Mouse (Mus musculus) spleen, postnatal 4 days (tissue): Measurements from ENCODE around the gene Ssr2.

Source experiments
- DNase-seq, 2 experiments: peaks; one replicate each; pipeline ENCODE4 v3.0.0; 2022; ENCODE audit warnings: low spot score in 2 of 2

Gene Ssr2

DNA sequence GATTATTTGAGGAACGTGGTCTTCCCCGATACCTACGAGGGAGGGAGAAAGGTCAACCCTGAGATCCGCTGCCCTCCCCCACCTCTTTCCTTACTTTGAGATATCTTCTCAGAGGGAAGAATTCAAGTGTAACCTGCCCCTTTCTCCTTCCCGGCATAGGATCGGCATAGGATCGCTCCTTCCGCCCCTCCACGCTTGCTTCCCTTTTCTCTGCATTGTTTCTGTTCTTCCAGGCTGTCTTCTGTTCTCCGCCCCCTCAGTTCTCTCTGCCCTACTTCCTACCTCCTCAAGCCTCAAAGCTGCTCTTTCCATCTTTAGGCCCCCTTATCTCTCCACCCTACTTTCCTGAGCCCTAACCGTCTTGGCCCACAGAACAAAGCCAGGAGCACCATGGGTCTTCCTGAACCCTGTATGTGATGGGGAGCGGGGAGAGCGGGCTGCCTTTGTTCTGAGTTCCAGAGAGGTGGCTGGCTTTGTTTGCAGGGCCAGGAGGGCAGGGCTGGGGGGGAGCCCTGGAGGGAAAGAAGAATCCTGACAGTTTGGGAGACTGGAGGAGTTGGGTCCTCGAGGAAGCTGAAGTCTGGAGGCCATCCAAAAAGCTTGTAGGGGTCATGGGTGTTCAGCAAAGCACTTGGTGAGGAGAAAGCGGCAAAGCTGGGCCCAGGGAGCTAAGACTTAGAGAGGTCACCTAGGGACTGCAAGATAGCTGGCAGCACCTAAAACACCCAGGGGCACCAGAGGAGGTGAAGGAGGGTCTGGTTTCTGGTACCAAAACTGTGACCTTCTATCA is 47.9 kb downstream of the Ssr2 start:
- DNase-seq, result no peak

DNA sequence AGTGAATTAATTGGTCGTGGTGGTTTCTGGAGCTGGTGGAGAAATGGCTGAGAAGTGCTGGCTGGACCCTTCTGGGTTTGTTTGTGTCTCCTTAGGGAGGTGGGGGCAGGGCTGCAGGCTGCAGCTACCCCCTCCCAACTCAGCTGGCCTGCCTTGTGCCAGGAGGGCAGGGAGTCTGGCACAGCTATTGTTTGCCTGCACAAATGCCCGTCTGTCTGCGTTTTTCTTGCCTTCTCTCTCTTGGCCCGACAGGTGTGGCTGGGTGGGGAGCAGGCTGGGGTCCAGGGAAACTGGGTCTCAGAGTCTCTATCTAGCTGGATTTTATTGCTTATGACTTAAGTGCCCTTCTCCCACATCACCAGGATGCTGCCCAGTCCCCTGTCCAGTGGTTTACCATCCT is 48.6 kb downstream of the Ssr2 start:
- no peak for DNase-seq

DNA sequence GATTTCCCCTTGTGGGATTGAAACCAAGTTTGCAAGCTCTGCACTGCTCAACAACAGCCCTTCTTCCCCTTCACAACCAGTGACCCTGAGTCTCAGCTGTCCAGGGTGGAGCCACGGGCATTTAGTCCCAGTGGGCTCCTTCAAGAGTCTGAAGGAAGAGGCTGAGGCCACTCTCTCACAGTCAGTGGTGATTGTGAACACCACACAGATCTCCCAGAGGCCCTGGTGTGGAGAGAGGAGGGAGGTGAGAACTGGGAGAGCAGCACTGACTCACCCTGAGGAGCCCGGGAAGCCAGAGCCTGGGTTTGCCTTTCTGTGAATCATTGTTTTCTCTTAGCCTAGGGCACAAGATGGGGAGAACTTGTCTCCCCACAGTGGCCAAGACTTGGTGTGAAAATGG is 49.3 kb downstream of the Ssr2 start:
- DNase-seq, result no peak

DNA sequence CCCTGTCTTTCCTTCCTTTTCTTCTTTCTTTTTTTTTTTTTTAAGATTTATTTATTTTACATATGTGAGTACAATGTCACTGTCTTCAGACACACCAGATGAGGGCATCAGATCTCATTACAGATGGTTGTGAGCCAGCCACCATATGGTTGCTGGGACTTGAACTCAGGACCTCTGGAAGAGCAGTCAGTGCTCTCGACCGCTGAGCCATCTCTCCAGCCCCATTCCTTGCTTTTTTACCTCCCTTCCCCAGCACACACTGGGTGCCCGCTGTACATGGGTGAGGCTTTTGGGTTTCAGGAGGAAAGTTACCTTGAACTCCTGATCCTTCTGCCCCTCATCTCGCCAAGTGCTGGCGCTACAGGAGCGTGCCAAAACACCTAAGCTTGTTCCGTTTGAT is 49.9 kb downstream of the Ssr2 start:
- no peak for DNase-seq

DNA sequence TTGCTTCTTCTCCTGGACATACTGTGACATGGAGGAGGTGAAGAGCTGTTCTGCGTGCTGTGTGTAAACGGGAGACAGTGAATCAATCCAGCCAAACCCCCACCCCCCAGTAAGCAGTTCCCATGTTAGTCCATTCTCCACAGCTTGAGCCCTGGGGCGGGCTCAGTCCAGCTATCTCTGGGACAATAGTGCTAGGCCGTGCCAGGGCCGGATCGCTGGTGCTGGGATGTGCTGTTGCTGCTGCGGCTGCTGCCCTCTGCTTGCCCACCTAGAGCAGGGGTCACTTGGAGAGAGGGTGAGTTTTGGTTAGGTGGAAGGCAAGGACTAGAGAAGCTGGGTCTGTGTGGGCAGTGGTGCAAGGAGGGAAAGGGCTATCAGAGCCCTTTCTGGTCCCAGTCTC is 50.6 kb downstream of the Ssr2 start:
- no peak for DNase-seq

DNA sequence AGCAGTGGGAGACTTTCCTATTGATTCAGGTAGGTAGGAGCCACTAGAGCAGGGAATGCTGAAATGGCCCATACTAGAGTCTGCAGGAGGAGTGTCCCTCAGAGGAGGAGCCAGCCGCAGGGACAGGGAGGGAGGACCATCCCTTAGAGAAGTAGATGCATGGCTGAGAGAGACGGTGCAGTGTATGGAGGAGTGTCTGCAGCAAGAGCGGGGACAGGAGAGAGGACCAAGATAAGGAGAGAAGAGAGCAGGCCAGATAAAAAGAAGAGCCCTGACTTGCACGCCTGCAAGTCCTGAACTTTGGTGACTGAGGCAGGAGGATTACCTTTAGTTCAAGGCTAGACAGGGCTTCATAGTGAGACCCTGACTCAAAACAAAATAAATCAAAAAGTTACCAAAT is 51.4 kb downstream of the Ssr2 start:
- DNase-seq, result peak in 1 of 2 experiments; percentile 62

DNA sequence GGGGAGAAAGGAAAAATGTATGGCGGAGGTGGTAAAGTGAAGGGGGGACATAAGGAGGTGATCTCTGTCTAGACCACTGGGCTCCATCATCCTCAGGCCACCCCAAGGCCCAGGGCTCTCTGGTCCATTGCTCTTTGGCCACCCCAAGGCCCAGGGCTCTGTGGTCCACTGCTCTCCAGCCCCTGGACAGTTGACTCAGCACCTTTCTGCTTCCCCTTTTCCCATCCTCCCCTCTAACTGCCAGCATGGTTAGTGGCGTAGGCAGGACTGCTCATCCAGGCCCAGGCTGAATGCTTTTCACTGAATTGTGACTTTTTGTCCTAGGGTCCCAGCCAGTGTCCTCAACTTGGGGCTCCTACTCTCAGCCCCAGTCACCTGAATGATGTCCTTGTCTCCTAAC is 51.9 kb downstream of the Ssr2 start:
- DNase-seq, result peak in 1 of 2 experiments; percentile 61

DNA sequence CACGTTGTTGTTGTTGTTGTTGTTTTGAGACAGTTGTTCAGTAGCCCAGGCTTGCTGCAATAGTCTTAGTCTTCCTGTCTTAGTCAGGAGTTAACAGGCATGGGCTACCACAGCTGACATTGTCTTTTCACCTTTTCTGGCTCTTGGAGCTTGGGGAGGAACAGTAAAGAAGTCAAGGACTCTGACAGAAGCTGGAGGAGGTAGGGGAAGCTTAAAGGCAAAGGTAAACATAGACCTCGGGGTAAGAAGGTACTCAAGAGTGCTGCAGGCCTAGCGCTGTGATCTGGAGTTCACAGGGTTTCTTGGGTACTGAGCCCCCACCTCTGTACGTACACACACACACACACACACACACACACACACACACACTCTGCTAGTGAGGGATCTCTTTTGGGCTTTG is 53.1 kb downstream of the Ssr2 start:
- no peak for DNase-seq

DNA sequence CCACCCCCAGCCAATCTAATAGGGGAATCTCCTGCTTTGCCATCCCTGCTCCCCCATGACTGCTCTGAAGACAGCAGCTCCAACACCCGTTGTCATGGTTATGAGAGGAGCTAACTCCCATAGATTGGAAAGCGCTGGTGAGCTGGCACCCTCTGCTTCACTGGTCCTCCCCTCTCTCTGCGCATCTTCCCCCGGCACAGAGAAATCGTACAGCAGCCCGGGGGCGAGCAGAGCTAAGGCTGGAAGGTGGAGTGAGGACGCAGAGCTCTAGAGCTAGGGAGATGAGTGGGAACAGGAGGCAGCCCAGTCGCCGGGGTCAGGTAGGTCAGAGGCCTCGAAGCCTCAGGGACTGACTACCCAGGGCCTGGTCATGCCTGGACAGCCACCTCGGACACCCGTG is 53.6 kb downstream of the Ssr2 start:
- no peak for DNase-seq

DNA sequence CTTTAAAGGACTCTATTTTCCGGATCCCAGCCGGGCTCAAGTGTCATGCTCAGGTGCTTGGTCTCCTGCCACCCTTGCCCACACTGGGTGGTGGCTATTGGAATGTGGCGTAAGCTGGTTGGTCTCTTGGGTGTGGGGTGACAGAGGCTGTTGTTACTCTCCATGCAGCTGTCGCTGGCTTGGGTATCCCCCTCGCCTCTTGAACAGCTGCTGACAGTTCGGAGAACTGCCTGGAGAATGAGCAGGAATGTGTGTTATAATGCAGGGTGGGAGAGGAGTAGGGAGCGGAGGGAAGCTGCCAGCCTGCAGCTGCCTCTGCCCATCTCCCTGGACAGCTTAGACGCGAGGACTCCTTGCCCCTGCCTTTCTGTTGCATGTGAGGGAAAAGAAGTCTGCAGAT is 54.3 kb downstream of the Ssr2 start:
- no peak for DNase-seq

DNA sequence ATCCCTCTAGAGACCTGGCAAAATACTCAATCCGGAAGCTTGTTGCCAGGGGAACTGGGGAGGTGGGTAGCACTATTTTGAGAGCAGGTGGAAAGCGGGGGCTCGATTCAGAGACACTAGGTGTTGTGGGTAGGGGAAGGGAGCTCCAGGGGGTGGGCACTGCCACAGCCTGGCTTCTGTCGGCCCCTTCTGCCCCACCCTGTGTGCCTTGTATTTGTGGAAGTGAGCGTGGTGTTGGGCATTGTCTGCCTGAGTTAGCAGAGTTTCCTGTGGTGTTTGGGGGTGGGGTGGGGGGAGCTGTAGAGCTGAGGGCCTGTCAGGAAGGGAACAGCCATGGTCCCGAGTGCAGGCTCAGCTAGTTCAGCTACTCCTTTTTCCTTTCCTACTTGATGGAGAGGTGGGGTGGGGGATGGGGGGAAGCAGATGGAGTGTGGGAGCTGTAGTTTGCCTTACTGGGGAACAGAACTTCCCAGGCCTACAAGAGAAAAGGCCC is 55.2 kb downstream of the Ssr2 start:
- DNase-seq, result no peak

DNA sequence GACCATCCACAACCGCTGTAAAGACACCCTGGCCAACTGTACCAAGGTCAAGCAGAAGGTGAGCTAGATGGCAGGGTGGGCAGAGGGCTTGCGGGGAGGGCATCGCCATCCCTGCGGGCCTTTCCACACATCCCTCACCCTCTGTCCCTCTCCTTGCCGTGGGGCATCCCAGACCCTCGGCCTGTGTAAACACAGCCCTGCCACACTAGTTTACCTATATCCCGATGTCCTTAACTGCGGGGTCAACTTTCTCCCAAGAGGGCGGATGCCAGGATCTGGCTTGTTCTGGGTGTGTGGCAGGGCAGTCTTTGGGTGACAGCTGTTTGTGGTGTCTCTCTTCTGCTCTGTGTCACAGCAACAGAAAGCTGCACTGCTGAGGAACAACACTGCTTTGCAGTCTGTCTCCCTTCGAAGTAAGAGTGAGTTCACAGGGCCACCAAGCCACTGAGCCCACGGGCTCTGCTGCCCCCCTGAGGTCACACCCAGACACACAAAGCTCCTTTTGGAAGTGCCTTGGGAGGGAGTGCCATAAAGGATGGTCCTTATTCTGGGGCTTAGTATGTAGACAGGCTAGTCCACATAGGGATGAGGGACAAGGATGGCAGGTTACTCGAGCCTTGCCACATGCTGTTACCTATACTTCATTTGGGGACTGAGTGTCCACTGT is 56.4 kb downstream of the Ssr2 start:
- DNase-seq, result no peak

DNA sequence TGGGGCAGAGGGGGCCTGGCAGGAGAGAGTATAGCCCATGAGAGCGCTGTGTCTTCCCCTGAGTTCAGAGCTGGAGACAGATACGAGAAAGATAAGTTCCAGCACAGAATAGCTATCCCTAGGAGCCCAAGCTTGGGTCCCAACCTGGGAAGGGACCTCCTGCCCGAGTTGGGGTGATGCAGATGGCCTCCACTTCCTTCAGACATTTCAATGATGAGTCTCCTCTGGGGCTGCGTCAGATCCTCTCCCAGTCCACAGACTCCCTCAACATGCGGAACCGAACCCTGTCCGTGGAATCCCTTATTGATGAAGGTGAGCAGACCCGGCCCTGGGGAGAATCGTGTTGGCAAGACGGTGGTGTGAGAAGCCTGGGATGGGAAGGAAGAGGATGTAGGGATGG is 57.4 kb downstream of the Ssr2 start:
- no peak for DNase-seq

DNA sequence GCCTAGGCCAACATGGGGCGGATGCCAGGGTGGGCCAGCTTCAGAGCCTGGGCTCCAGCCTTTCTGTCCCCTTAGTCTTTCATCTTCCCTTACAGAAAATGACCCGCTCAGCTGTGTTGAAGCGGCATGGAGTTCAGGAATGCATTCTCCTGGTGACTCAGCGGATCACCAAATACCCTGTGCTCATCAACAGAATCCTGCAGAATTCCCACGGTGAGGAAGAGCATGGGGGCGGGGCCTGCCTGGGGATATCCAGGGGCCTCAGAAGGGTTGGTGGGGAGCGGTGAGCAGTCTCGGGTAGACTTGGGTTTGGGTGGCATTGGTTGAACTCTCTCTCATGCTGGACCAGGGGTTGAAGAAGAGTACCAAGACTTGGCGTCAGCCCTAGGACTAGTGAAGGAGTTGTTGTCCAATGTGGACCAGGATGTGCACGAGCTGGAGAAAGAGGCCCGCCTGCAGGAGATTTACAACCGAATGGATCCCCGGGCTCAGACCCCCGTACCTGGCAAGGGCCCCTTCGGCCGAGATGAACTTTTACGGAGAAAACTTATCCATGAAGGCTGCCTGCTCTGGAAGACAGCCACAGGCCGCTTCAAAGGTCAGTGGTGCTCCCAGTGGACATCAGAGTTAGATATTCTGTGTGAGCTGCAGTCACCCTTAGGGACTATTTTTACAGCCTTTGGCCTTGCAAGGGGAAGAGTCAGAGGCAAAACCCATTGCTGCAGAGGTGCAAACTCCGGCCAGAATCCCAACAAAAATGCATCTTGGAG is 60.0 kb downstream of the Ssr2 start:
- no peak for DNase-seq

DNA sequence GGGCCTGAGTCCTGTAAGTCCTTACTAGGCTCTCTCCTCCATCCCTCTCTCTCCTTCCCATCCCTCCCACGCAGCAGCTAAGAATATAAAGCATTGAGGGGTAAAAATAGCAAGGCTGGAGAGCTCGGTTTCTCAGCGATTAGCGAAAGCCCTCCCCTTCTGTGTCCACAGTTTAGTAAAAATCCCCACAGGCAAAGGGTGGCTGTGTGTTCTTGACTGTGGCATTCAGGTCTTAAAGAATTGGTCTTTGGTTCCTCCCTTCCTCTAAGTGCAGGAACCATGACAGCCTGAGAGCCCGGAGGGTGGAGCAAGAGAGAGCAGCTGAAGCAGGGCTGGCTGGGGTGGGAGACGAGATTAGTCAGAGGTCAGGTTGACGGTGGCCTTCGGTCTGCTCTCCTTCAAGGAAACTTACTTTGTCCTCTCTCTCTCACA is 60.9 kb downstream of the Ssr2 start:
- DNase-seq, result no peak

DNA sequence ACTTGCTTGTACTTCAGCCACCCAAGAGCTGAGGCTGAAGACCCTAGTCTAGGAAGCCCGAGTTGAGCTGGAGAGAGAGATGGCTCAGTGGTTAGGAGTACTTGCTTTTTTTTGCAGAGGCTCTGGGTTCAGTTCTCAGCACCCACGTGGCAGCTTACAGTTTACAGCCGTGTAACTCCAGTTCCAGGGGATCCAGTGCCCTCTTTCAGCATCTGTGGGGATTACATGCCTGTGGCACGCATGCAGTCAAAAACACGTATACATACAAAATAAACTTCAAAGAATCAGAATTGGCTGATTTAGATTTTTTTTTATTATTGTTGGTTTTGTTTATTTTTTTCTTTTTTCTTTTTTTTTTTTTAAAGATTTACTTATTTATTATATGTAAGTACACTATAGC is 61.5 kb downstream of the Ssr2 start:
- no peak for DNase-seq
